Mouse (Mus musculus) olfactory bulb, adult 2 months (tissue): ENCODE measurements at regions not wholly inside any gene's neighbourhood (a gene's known extent, or its start where the extent isn't known, plus 50 kb on each side); places are given as distances from the start of the nearest gene placed in this dataset.

ENCODE experiments used
- CTCF ChIP-seq: fragments of 200-500 bp; IDR thresholded peaks from 2 replicates; pipeline ENCODE4 v1.5.1; 2012; ENCODE audit warnings: low read depth, mild to moderate bottlenecking, low read length, moderate library complexity; ENCODE audit not compliant: insufficient read depth
- POLR2A ChIP-seq: fragments of 200-500 bp; IDR thresholded peaks from 2 replicates; pipeline ENCODE4 v1.6.1; 2012; ENCODE audit warnings: mild to moderate bottlenecking, low read depth, low read length, moderate library complexity; ENCODE audit not compliant: insufficient read depth

DNA sequence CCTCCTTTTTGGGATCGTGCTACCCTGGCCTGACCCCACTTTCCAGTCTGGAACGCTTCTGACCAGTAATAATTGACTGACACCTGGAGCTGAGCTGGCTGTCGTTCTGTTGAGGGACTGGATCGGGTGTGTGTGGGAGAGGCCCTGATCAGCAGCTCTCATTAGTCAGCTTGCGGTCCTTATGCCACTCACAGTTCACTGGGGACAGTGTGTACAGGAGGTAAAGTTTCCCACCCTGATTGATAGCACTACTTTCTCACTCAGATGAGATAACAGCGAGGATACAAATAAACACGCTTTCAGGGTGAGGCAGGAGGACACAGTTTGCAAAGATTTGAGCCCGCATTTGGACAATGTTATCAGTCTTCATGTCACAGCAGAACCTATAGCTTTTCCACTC lies 191.7 kb upstream of the Tnp1 start:
- TF ChIP-seq POLR2A (no peak), CTCF (no peak)
